Mouse (Mus musculus) left cerebral cortex, adult 9 months (tissue): ENCODE data around the gene Pde10a.

ENCODE experiments used
- DNase-seq, 2 experiments: peaks; one replicate each; pipeline ENCODE4 v3.0.0; 2022; ENCODE audit warnings: low spot score in 2 of 2

Pde10a gene

DNA sequence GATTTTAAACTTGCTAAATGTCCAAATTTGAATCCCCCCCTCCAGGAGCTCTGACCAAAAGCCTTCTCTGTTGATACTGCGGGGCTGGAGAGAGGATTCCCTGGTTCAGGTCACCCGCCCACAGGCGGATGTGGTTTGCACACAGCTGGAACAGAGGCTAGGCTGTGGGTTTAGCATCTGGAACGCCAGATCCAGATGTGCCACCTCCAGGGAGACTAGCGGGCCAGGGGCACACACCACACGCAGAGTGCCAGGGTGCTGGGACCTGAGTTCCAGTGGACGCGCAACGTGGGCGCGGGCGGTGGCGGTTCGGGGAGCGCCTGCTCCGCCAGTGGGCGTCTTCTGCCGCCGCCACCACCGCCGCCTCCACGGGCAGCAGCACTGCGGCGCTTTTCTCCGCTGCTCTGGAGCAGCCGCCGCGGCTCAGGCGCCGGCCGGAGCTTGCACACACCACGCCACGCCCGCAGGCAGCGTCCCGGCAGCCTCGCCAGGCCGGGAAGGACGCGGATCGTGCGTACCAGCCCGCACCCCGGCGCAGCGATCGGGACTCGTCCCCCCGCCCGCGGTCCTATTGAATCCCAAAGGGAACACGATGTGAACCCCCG is 275.4 kb downstream of the Pde10a start:
- DNase-seq, result no peak

DNA sequence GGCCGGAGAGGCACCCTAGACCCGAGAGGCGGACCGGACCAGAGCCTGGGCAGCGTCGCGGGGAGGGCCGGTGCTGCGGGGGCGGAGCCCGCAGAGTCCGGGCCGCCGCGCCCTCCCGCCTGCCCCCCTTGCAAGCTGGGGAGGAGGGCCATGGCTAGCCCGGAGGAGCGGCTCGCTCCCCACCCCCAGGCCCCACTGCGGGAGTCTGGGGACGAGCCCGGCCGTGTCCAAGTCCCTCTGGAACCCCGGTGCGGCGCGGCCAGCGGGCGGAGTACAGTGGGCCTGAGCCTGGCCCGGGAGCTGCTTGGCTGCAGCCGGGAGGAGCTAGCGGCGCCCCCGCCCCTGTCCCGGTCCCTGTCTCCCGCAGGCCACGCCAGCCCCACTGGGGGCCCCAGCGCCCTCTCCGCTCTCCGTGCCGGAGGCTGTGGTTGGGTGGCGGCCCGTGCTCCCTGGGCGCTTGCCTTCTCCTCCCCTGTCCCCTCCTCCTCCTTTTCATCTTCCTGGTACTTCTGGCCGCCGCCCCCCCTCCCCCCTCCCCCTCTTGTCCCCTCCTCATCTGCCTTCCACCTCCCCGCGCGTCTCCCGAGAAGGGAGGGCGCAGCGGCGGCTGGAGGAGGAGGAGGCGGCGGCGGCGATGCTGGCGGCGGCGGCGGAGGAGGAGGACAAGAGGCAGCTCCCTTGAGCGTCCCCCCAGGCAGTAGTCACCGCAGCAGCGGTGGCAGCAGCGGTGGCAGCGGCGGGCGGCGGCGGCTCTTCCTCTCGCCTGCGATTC is 276.1 kb downstream of the Pde10a start:
- no peak for DNase-seq

DNA sequence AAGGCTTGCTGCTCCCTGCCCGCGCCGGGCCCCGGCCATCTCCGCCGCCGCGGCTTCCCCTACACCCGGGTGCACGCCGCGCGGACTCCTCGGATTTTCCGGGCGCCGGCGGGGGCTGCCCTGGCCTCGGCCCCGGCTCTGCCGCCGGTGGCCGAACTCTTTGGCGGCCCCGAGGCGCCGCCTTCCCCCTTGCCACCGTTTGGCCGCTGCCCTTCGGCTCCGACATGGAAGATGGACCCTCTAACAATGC is 276.6 kb downstream of the Pde10a start:
- DNase-seq, result no peak

DNA sequence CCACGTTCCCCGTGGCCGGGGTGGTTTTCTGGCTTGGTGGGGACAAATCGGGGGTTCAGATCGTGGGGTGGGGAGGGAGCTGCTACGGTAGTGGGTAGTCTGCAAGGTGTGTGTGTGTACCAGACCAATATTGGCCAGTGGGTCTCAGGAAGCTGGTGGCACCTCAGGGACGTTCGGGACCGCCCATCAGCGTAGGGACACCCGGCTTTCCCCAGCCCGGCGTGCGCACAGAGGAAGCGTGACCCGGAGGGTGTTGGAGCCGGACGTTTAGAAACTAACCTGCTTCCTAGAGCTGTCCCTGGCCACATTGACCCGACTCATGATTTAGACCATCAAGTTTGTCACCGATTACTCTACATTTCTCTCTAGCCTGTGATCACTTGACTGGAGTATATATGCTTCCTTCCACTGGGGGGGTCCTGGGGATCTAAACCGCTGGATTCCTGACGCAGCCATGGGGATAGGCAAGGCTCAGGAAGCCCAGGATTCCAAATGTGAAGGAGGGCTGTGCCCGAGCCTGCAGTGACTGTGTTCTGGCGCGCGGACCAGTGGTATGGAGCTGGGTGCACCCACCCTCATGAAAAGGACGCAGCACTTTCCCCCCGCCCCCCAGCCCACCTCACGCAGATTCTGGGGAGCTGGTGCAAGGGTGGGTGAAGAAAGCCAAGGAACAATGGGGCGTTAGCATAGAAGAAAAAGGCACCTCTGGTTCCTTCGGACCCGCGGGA is 277.2 kb downstream of the Pde10a start:
- DNase-seq, result no peak

DNA sequence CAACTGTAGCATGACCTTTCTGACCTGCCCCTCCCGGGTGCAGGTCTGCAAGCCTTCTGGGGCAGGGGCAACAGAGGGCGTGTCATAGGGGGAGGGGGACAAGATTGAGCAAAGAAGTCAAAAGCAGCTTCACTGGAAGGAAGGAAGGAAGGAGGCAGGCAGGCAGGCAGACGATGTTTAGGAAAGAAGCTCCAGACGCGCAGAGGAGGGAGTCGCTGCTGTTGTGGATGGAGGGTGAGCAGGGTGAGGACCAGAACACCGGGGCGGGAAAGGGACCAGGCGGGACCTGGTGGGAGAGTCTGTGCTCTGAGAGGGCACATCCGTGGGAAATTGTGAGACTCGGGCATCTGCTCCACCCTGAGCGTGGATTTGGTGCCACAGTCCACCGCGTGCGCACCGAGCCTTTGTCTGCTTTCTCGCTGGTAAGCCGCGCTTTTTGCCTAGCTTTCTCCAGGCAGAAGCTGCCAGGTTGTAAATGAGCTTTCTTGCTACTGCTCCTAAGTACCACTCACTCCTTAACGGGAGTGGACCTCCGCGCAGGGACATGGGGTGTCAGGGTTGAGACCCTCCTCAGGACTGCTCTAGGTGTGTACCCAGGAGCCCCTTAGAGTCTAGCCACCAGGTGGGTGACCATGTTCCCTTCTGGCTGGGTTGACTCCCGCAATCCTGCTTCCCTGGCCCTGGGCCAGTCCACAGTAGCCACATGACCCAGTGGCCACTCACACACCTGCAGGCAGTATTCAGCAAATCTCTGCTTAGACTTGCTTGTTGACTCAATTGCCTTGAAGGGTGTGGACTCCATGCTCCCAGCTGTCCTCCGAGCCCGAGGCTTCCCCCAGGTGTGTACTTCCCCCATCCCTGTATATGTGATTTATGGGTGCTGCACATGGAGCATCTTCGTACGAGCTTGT is 278.0 kb downstream of the Pde10a start:
- DNase-seq, result no peak

DNA sequence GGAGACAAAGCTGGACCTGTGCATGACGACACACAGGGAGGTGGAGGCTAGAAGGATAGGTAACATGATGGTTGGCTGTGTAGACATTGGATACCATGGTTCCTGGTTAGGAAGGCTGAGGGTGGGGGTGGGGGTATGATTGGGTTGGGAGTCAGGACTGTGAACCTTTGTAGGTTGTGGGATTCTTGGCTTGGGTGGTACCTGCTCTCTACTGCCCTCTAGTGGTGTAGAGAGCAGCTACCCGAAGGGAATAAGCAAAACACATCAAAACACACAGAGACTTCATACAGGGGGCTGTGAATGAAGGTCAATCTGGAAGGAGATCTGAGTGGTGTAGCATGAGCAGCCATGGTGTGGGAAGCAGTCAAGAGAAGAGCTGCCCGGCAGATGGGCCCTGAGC is 282.2 kb downstream of the Pde10a start:
- DNase-seq, result no peak

DNA sequence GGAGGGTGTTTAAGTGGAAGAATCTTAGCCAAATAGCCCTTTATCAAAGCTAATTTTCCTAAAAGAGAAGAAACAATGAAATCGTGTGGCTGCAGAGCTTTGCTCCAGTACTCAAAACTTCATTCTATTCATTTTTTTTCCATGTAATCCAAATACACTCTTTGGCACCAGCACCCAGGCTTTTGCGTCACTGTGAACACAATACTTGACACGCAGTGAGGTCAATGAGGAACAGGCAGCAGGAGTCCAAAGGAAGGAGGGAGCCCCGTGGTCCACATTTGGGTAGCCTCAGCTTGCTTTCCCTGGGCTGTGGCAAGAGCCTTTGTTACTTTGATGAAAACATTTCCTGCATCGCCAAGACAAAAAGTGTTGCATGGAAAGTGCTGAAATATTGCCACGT is 284.6 kb downstream of the Pde10a start:
- no peak for DNase-seq

DNA sequence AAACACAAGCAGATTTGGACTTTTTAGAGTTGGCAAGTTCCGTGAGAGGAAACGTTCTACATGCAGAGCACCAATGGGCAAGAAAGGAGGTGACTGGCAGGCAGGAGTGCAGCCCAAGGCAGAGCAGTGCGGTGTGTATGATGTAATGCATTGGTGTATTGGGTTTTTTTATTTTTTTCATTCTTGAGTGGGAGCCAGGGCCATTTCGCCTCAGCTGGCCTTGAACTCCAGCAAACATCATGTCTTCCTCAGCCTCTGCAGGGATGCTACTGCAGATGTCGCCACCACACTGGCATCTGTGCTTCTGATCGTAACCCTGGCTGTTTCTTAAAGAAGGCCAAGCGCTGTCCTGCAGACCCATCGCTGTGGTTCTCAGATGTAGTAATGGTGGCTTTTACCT is 285.0 kb downstream of the Pde10a start:
- DNase-seq, result no peak

DNA sequence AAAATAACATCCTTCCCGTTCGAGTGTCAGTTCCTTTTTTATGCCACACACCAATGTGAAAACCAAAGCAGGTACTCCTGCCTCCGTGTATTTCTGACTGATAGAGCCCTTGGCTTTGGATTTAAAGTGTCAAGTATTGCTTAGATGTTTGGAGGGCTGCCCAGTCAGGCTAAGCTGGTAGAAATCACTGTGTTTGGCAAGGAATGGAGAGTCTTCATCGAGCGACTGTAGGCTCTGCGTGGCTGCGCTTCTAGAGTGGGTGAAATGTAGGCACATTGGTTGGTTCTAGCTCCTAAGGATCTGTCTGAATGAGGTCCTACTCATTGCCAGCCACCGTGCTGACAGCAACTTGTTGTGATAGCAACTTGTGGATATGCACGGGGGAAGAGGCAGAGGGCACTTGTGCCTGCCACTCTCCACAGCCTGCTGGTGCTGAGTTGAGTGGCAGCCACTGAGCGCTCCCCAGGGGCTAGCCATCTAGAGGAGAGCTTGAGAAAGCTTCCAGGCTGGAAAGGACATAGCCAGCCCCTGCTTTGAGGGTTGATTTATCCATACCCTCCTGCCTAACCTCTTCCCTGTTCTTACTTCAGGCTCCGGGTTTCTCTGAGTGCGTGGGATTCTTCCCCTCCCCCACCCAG is 287.2 kb downstream of the Pde10a start:
- peak in 1 of 2 experiments; percentile 45 for DNase-seq

DNA sequence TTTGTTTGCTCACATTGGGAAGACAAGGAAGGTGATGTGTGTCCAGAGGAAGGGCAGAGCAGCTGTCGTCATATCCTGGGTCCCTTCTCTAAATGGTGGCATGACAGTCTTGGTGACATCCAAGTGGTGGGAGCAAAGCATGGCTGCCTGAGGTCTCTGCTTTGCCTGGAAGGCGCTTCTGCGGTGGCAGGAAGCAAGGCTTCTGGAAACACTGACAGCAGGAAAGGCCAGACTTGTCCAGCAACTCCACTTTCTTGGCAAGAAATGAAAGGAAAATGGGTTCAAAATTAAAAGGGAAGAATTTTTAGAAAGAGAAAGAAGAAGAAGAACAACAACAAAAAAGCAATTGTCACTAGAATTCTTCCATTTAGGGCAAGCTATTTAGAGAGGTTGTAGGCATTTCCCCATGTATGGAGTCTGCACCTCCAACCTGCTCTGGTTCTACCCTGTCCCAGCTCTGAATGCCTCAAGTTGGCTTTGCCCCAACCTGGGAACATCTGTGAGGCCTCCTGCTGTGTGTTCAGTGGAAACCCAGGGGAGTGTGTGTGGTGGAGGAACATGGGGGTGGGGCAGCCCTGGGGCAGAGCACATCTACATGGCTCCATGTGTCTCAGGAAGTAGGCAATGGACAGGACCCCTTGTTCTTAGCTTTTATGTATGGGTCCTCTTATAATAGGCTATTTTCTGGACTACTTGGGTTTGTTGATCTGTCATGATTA is 288.8 kb downstream of the Pde10a start:
- DNase-seq, result no peak

DNA sequence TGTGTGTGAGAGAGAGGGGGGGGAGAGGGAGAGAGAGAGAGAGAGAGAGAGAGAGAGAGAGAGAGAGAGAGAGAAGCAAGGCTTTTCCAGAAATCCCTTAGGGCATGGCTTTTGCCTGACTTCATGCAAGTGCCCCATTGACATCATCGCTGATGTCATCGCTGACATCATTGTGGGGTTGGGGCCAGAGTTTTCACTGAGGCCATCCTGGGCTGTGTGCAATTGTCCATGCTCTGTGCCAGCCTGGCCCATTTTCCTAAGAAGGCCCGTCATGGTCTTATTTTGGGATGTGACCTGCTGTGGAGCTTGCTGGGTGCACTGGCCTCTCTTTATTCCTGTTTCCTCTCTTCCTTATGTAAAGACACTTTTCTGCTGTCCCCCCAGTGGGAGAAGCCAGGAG is 290.2 kb downstream of the Pde10a start:
- no peak for DNase-seq

DNA sequence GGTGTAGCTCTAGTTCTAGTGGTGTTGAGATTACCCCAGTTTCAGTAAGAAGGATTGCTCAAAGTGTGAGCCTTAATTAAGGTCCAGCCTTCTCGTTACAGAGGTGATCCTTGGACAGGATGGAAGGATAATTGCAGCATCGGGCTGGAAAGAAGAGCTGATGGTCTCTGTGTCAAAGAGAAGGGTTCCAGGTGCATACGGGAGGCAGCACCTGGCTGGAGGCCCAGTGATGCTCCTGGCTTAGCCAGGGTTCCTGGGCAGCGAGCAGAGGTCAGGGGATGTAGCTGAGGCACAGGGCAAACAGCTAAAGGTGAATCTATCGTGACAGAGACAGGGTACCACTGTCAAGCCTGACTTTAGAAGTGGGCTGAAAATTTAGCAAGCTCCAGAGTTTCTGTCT is 290.7 kb downstream of the Pde10a start:
- no peak for DNase-seq

DNA sequence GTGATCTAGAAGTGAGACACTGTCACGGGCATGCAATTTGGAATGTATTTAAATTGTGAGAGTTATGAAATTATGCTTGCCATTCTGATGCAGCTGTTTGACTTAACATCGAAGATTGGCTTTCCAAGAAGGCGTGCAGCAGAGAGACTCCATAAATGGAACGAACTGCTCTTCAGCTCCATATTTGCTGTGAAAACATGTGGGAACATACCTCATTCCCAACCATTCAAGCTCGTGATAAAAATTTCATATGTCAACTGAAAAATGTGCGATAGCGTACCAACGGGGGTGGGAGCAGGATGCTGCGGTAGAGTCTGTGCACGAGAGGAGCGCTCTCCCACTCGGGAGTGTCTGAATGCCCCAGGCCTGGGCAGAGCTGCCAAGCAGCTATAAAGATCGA is 293.5 kb downstream of the Pde10a start:
- peak in 1 of 2 experiments; percentile 42 for DNase-seq

DNA sequence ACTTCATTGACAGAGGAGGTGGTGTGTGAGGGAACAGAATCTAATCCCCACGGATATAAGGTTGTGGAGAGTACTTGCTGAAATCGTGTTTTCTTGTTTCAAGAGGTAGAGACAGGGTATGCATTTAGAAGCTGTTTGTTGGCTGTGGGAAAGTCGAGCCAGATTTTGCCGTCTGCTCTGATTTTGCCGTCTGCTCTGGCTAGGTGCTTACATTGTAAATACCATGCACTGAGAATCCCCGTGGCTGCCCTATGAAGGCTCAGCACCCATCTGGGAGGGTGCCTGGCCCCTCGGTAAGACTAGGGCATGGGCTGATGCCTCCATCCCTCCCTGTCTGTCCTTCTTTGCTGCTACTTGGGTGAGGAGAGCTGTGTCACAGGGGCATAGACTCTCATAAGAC is 298.4 kb downstream of the Pde10a start:
- DNase-seq, result no peak

DNA sequence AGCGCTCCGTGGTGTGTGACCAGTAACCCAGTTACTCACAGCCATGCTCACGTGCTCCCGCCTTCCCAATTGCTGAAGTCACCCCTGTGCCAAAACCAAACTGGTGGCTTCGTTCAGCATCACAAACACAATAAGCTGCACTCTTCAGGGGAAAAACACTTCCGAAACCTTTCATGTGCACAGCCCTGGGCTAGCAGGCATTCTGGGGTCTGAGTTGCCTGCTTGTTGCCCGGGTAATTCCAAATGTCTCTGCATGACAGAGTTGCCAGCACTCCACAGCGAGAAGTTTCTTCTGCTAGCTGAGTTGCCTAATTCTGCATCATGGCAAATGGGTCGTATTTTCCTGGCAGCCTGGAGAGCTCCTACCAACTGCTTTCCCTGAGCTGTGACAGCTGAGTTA is 302.0 kb downstream of the Pde10a start:
- no peak for DNase-seq

DNA sequence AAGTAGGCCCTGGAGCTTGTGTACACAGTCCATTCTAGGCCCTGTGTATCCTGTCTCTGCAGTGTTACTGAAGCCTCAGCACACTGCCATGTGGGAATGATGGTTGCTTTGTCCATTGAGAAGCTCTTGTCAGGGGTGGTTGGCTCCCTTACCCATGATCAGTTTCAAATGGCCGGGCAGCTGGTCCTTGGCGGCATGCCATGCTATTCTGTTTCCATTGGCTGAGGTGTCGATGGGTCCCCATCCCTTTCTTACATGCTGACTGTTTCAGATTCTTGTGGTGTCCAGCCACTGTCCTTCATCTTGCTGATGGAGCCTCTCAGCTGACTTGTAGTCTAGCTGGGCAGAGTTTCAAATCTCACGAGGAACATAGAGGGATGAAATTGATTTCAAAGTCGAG is 305.8 kb downstream of the Pde10a start:
- no peak for DNase-seq

DNA sequence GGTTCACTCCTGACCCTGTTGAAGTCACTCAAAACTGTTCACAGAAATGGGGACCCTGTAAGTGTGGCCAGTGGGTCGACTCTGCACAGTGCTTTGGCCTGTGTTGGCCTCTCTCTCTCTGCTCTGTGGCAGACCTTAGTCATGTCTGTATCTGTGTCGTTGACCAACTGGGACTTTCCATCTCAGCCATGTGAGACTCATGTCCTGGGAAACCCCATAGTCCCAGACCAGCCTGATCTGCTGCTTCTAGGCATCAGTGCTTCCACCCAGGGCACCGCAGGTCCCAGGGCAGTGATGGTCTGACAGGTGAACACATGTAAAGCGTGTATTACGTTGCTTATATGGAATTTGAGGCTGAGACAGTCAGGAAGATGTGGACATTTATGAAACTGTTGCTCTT is 311.1 kb downstream of the Pde10a start:
- DNase-seq, result no peak

DNA sequence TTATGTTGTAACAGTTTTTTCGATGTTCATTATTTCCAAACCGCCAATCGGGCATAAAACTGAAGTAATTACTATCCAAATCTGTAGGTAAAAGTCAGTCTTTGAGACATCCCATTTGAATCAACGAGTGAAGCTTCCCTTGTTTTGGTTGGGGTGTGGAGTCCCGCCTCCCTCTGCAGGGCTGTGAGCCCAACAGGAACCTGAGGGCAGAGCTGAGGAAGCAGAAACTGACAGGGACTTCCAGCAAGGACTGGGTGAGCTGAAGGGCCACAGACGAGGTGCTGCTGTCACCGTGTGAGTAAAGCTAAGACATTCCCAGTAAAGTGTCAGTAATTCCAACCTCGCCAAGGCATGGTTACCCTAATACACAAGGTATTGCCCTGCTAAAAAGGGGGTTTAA is 313.1 kb downstream of the Pde10a start:
- no peak for DNase-seq

DNA sequence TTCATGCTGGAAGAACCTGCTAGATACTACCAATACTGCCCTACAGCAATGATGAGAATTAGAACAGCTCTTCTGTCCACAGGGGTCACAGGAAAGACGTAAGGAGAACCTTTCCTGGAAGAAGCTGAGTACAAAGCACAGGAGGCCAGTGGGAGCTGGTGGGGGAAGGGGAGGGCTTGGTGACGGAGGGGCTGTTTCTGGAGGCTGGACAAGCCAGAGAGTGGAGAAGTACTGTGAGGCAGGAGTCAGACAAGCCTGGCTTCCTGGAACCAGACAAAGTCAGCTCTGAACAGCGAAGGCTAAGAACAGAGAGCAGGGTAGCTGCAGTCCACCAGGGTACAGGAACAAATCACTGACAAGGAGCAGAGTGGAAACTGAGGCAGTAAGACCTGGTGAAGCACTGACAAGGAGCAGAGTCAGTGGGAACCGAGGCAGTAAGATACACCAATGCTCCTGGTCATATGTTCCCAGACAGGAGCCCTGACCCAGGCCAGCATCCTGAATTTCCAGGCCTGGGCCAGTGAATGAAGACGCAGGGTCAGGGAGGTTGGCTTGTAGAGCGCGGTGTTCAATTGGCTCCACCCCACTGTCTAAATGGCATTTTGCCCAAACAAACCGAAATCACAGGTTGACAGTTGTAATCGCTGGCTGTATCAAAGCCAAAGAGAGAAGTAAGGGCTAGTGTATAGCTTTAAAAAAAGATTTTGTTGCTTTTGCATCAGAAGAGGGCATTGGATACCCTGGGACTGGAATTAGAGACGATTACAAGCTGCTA is 314.3 kb downstream of the Pde10a start:
- no peak for DNase-seq

DNA sequence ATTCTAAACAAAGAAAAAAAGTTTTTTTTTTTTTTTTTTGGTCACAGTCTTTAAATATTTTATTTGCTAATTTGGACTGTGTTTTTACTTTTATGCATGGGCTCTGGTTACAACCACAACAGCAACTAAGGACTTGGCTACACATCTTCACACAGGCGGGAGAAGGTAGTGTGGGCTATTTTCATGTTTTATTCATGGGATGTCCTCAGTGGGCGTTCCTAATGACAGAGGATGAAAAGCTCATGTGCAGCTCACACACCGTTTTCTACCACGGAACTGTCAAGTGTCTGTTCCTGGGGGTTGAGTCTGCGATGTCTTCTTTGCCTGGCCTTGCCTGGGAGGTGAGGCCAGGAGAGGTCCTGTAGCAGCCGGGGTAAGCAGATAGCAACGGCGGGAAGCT is 315.9 kb downstream of the Pde10a start:
- DNase-seq, result no peak
